Mouse (Mus musculus): ENCODE measurements around the gene Cpsf6. TPM values are rescaled to one million over a fixed set of nuclear protein-coding genes. Genes with fewer than 3 reads are reported as not detected.

Cpsf6 gene
- polyA plus RNA-seq, 1 experiment from 2014 or later, result 223 TPM

DNA sequence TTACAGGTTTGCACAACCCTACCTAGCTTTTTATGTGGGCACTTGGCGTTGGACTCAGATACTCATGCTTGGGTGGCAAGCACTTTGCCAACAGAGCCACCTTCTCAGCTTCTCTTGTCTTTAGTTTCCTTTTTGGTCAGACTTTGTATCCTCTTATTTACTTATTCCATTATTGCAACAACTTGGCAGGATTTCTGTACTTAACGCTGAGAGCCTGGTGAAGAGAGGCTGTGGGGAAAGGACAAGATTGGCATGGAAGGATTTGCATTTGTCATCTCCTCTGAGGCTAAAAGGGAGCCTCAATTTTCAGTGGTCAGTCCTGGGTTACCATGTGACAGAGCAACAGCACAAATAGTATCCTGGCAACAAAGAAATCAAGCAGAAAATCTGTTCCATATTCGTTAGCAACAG is 59.2 kb downstream of the Cpsf6 start:
- Histone ChIP-seq H3K9me3 (no peaks in the 10 kb centered on the region), H3K4me3 (no peak overlapping the region), H3K27me3 (replicated peaks; ENCODE audit: low read depth, poor library complexity, severe bottlenecking) (no peaks in the 10 kb centered on the region), H3K4me1 (no peaks in the 10 kb centered on the region), H3K36me3 (replicated peaks) (no peaks in the 10 kb centered on the region), H3K27ac (replicated peaks) (no peak overlapping the region)
- 81% methylated on average over 3 of the region's 3 CpGs for WGBS
- no peak for DNase-seq (ENCODE audit: low spot score)

- Histone ChIP-seq H3K27ac (replicated peaks) (no peak overlapping the region; the same call in 1 of the 2 replicates), H3K36me3 (replicated peaks) (no peaks in the 10 kb centered on the region), H3K9me3 (no peaks in the 10 kb centered on the region), H3K4me3 (no peak overlapping the region), H3K4me1 (no peaks in the 10 kb centered on the region), H3K27me3 (replicated peaks; ENCODE audit: low read depth, poor library complexity, severe bottlenecking) (no peaks in the 10 kb centered on the region)
- 91% methylated on average over 11 of the region's 11 CpGs for WGBS
- no peak for DNase-seq (ENCODE audit: low spot score)
These were observed 63.4 kb downstream of the Cpsf6 start for GRCm38 (mm10) chr10:117316391-117316790.

DNA sequence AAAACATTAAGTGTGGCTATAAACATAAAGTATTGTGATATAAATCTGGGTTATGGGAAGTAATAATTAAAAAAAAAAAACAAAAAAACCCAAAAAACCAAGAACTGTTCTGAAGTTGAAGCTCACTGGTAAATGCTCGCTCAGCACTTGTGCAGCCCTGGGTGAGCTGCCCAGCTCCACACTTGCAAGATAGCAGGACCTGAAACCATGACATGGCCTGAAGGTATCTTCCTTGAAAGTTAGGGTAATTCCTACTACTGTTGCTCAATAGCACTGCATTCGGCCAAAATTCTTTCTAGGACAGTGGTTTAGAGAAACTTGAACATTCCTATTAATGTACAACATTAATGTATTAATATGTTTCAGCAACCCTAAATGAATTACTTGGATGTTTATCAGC is 66.7 kb downstream of the Cpsf6 start:
- no peak for DNase-seq (ENCODE audit: low spot score)
- 89% methylated on average over 2 of the region's 2 CpGs for WGBS
- Histone ChIP-seq H3K27me3 (replicated peaks; ENCODE audit: low read depth, poor library complexity, severe bottlenecking) (no peaks in the 10 kb centered on the region), H3K27ac (replicated peaks) (no peak overlapping the region), H3K36me3 (replicated peaks) (no peaks in the 10 kb centered on the region), H3K9me3 (no peaks in the 10 kb centered on the region), H3K4me1 (no peaks in the 10 kb centered on the region), H3K4me3 (no peak overlapping the region)

DNA sequence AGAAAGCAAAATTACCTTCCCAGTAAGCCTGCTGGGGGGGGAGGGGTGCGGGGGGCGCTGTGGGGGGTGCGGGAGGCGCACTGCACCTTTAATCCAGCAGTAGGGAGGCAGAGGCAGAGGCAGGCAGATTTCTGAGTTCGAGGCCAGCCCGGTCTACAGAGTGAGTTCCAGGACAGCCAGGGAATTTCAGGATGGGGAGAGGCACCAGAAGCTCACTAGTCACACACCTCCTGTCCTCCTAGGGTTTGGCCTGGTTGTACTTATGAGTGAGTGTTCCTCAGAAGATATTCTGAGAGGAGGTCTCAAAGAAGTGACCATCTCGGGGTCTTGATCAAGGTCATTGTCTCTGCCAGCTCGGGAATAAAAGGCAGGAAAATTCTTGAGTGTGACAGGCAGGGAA is 67.6 kb downstream of the Cpsf6 start:
- 86% methylated on average over 8 of the region's 8 CpGs for WGBS
- no peak overlapping the region for H3K27ac ChIP-seq (replicated peaks)
- no peaks in the 10 kb centered on the region for H3K4me1 ChIP-seq
- H3K27me3 ChIP-seq (replicated peaks; ENCODE audit: low read depth, poor library complexity, severe bottlenecking), result no peaks in the 10 kb centered on the region
- DNase-seq (ENCODE audit: low spot score), result no peak
- H3K36me3 ChIP-seq (replicated peaks), result no peaks in the 10 kb centered on the region
- no peak overlapping the region for H3K4me3 ChIP-seq
- H3K9me3 ChIP-seq, result no peaks in the 10 kb centered on the region

DNA sequence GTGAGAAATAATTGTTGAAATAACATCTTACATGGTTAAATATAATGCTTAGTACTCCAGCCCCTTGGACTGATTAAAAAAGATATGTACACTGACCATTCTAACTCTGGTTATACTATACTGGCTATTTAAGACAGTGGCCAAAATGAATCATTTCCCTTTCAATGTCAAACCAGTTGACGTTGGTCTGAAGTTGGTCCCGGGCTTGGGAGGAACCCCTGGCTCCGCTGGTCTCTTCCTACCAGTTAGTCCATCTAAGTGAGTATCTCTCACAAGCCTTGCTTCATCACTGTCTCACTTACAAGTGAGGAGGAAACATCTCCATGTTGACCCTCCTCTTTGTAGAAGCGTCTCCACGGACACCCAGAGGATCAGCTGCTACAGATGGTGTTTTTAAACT is 75.4 kb downstream of the Cpsf6 start:
- Histone ChIP-seq H3K27ac (replicated peaks) (no peak overlapping the region), H3K27me3 (replicated peaks; ENCODE audit: low read depth, poor library complexity, severe bottlenecking) (no peaks in the 10 kb centered on the region), H3K4me1 (no peaks in the 10 kb centered on the region), H3K9me3 (no peaks in the 10 kb centered on the region), H3K4me3 (no peak overlapping the region), H3K36me3 (replicated peaks) (no peaks in the 10 kb centered on the region)
- WGBS, result 93% methylated on average over 5 of the region's 5 CpGs
- no peak for DNase-seq (ENCODE audit: low spot score)

- H3K27ac ChIP-seq (replicated peaks), result no peak overlapping the region
- no peak overlapping the region for H3K4me3 ChIP-seq
- H3K36me3 ChIP-seq (replicated peaks), result no peaks in the 10 kb centered on the region
- no peaks in the 10 kb centered on the region for H3K4me1 ChIP-seq
- WGBS, result 93% methylated on average over 1 of the region's 1 CpGs
- no peak for DNase-seq (ENCODE audit: low spot score)
- H3K27me3 ChIP-seq (replicated peaks; ENCODE audit: low read depth, poor library complexity, severe bottlenecking), result no peaks in the 10 kb centered on the region
- H3K9me3 ChIP-seq, result no peaks in the 10 kb centered on the region
These were observed 78.1 kb downstream of the Cpsf6 start for GRCm38 (mm10) chr10:117301688-117302087.

DNA sequence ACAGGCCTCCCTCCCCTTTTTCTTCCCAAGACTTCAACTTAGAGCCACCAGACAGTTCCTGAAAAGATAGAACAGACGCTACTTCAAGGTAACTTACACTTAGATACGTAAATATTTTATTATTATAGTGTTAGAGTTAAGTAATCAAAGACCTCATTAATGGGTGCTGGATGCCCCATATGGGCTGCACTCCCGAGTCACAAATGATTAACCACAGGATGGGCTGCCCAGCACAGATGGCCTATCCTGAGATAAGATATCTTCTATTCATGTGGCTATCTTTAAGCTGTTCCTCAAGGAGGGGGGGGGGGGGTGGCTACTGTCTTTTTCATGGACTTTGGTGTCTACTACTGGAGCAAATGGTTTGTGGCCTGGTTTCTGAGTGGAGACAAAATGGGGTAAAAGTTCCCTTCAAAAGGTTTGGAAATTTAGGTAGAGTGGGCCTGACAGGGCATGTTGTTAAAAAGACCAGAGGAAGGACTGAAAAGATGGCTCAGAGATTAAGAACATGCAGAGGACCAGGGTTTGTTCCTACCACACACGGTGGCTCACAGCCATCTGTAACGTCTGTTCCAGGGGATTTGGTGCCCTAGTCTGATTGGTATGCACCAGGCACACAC is 79.8 kb downstream of the Cpsf6 start:
- H3K9me3 ChIP-seq, result no peaks in the 10 kb centered on the region
- H3K27ac ChIP-seq (replicated peaks), result no peak overlapping the region
- no peaks in the 10 kb centered on the region for H3K4me1 ChIP-seq
- no peak for DNase-seq (ENCODE audit: low spot score)
- no peak overlapping the region for H3K4me3 ChIP-seq
- H3K27me3 ChIP-seq (replicated peaks; ENCODE audit: low read depth, poor library complexity, severe bottlenecking), result no peaks in the 10 kb centered on the region
- H3K36me3 ChIP-seq (replicated peaks), result no peaks in the 10 kb centered on the region
- 90% methylated on average over 5 of the region's 5 CpGs for WGBS

- H3K9me3 ChIP-seq, result no peaks in the 10 kb centered on the region
- no peak for DNase-seq (ENCODE audit: low spot score)
- WGBS, result 91% methylated on average over 4 of the region's 4 CpGs
- no peaks in the 10 kb centered on the region for H3K36me3 ChIP-seq (replicated peaks)
- H3K4me1 ChIP-seq, result no peaks in the 10 kb centered on the region
- no peaks in the 10 kb centered on the region for H3K27me3 ChIP-seq (replicated peaks; ENCODE audit: low read depth, poor library complexity, severe bottlenecking)
- no peak overlapping the region for H3K27ac ChIP-seq (replicated peaks)
- H3K4me3 ChIP-seq, result no peak overlapping the region
These were observed 80.7 kb downstream of the Cpsf6 start for GRCm38 (mm10) chr10:117299106-117299505.

- Histone ChIP-seq H3K27ac (replicated peaks) (no peak overlapping the region), H3K9me3 (no peaks in the 10 kb centered on the region), H3K36me3 (replicated peaks) (no peaks in the 10 kb centered on the region), H3K27me3 (replicated peaks; ENCODE audit: low read depth, poor library complexity, severe bottlenecking) (no peaks in the 10 kb centered on the region), H3K4me3 (no peak overlapping the region), H3K4me1 (no peaks in the 10 kb centered on the region)
- no peak for DNase-seq (ENCODE audit: low spot score)
- 86% methylated on average over 6 of the region's 6 CpGs for WGBS
These were observed 81.5 kb downstream of the Cpsf6 start for GRCm38 (mm10) chr10:117298336-117298735.

Other genes starting within 250 kb of the Cpsf6 start
- gene Frs2, start 231.5 kb downstream of the Cpsf6 start, polyA plus RNA-seq (2016; fragmentation: Nextera tagmentation; extraction: Ambion mirVana), result 20.4 and 21.6 TPM in 2 replicates
- gene Yeats4, start 155.5 kb downstream of the Cpsf6 start, polyA plus RNA-seq (2016; fragmentation: Nextera tagmentation; extraction: Ambion mirVana), result 107 and 110 TPM in 2 replicates
- gene 9530003J23Rik, start 141.3 kb downstream of the Cpsf6 start, polyA plus RNA-seq (2016; fragmentation: Nextera tagmentation; extraction: Ambion mirVana), result not detected in 2 replicates
- gene Lyz2, start 97.7 kb downstream of the Cpsf6 start, polyA plus RNA-seq (2016; fragmentation: Nextera tagmentation; extraction: Ambion mirVana), result 7.2 and 11.9 TPM in 2 replicates
- not detected in 2 replicates for gene Lyz1, start 87.1 kb downstream of the Cpsf6 start, polyA plus RNA-seq (2016; fragmentation: Nextera tagmentation; extraction: Ambion mirVana)
- gene Cpm, start 249.5 kb upstream of the Cpsf6 start, polyA plus RNA-seq (2016; fragmentation: Nextera tagmentation; extraction: Ambion mirVana), result 8.3 and 11.6 TPM in 2 replicates